In genomic region chr4:151672452-151672851, GRCm38 (mm10) we compare ENCODE assay signal across 17 mouse cellular contexts.
DNase-seq lines count a peak whose midpoint lies in the region; ATAC-seq lines count a peak whose summit lies in the region.
"Had no signal": no experiment of that assay in that cellular context is flagged by ENCODE, and none has a peak within 500 bp of the region (broad histone marks: within the 10 kb centered on the region; RNA-seq: fewer than 3 reads in every experiment).

No protein-coding gene starts in this region.

- H3K4me3 ChIP-seq in neural tube, embryonic 11.5 days (ENCODE audit: low read depth, low read length) = no peak overlapping the region
- no peak overlapping the region for H3K4me3 ChIP-seq in hindbrain, embryonic 11.5 days (ENCODE audit: low read depth, low read length)
- no peak overlapping the region for H3K4me3 ChIP-seq in midbrain, embryonic 14.5 days (replicated peaks; ENCODE audit: low read depth, low read length)
- H3K4me3 ChIP-seq: heart, embryonic 13.5 days; midbrain, embryonic 12.5 days; stomach, embryonic 15.5 days had no signal

- ATAC-seq in neural tube, embryonic 11.5 days (ENCODE audit: insufficient read depth, low FRiP score, low TSS enrichment) = no peak
- peak; percentile 45 for ATAC-seq in hindbrain, embryonic 11.5 days (ENCODE audit: low FRiP score)
- no peak for ATAC-seq in midbrain, embryonic 14.5 days (ENCODE audit: low FRiP score, low TSS enrichment)
- ATAC-seq in CD4-positive, CD25-positive, alpha-beta regulatory T cell, adult 4 months = no peak
- ATAC-seq: Patski had no signal

- peak; percentile 35 for DNase-seq in neural tube, embryonic 11.5 days (ENCODE audit: low spot score)
- DNase-seq in neural tube, embryonic 10.5 days (ENCODE audit: extremely low spot score, low spot score) = no peak
- DNase-seq in hindbrain, embryonic 11.5 days (ENCODE audit: low spot score) = no peak
- DNase-seq in midbrain, embryonic 14.5 days = peak; percentile 31
- DNase-seq in ovary, postnatal 14 days (ENCODE audit: low spot score) = no peak
- DNase-seq in ovary, adult 18-20 months (ENCODE audit: low spot score) = no peak
- DNase-seq: cerebellum, postnatal 14 days; gastrocnemius, postnatal 36 days; layer of hippocampus, adult 9-11 months; thymus, postnatal 25 days had no signal

- H3K4me2 ChIP-seq in neural tube, embryonic 11.5 days (ENCODE audit: low read depth) = no peak overlapping the region
- no peak overlapping the region for H3K4me2 ChIP-seq in hindbrain, embryonic 11.5 days (replicated peaks; ENCODE audit: low read depth, low read length)
- H3K4me2 ChIP-seq in midbrain, embryonic 14.5 days (ENCODE audit: low read length) = no peak overlapping the region
- H3K4me2 ChIP-seq: heart, embryonic 13.5 days; liver, embryonic 11.5 days; midbrain, embryonic 12.5 days; stomach, embryonic 15.5 days had no signal

- no peaks in the 10 kb centered on the region for H3K9me3 ChIP-seq in neural tube, embryonic 11.5 days (ENCODE audit: control insufficient read depth, low read length)
- H3K9me3 ChIP-seq in hindbrain, embryonic 11.5 days (ENCODE audit: control insufficient read depth, low read length) = no peaks in the 10 kb centered on the region
- H3K9me3 ChIP-seq in midbrain, embryonic 14.5 days (ENCODE audit: control insufficient read depth, low read length) = no peaks in the 10 kb centered on the region
- H3K9me3 ChIP-seq: heart, embryonic 13.5 days; midbrain, embryonic 12.5 days; stomach, embryonic 15.5 days had no signal

- H3K36me3 ChIP-seq in neural tube, embryonic 11.5 days (ENCODE audit: control insufficient read depth, insufficient read depth, low read length) = no peaks in the 10 kb centered on the region
- no peaks in the 10 kb centered on the region for H3K36me3 ChIP-seq in hindbrain, embryonic 11.5 days (ENCODE audit: control insufficient read depth, insufficient read depth, low read length)
- H3K36me3 ChIP-seq in midbrain, embryonic 14.5 days (ENCODE audit: control insufficient read depth, insufficient read depth, low read length) = no peaks in the 10 kb centered on the region
- H3K36me3 ChIP-seq: heart, embryonic 13.5 days; midbrain, embryonic 12.5 days; stomach, embryonic 15.5 days had no signal

- peaks cover 15% of the 10 kb centered on the region for H3K4me1 ChIP-seq in neural tube, embryonic 11.5 days (ENCODE audit: control insufficient read depth, insufficient read depth, low read length)
- H3K4me1 ChIP-seq in hindbrain, embryonic 11.5 days (replicated peaks; ENCODE audit: control insufficient read depth, insufficient read depth, low read length) = peaks cover 4% of the 10 kb centered on the region; the same call in 1 of the 2 replicates
- 0 out of 2 replicates have a peak, but pooled peaks cover 4% of the 10 kb centered on the region for H3K4me1 ChIP-seq in midbrain, embryonic 14.5 days (ENCODE audit: control insufficient read depth, insufficient read depth, low read length)
- H3K4me1 ChIP-seq: heart, embryonic 13.5 days; stomach, embryonic 15.5 days had no signal

- WGBS in neural tube, embryonic 11.5 days = 70% methylated on average over 13 of the region's 13 CpGs
- 74% methylated on average over 13 of the region's 13 CpGs for WGBS in hindbrain, embryonic 11.5 days
- 75% methylated on average over 13 of the region's 13 CpGs for WGBS in midbrain, embryonic 14.5 days

- H3K27me3 ChIP-seq in neural tube, embryonic 11.5 days (ENCODE audit: control insufficient read depth, insufficient read depth, low read length) = no peaks in the 10 kb centered on the region
- no peaks in the 10 kb centered on the region for H3K27me3 ChIP-seq in hindbrain, embryonic 11.5 days (ENCODE audit: control insufficient read depth, insufficient read depth, low read length)
- no peaks in the 10 kb centered on the region for H3K27me3 ChIP-seq in midbrain, embryonic 14.5 days (ENCODE audit: control insufficient read depth, insufficient read depth, low read length)
- H3K27me3 ChIP-seq: CH12.LX; heart, embryonic 13.5 days; midbrain, embryonic 12.5 days; Patski; stomach, embryonic 15.5 days had no signal

- no peak overlapping the region for H3K9ac ChIP-seq in neural tube, embryonic 11.5 days (ENCODE audit: low read length)
- H3K9ac ChIP-seq in hindbrain, embryonic 11.5 days (ENCODE audit: low read depth, low read length) = peak overlapping the region; percentile 20
- no peak overlapping the region for H3K9ac ChIP-seq in midbrain, embryonic 14.5 days (replicated peaks; ENCODE audit: low read length)
- H3K9ac ChIP-seq: heart, embryonic 13.5 days; midbrain, embryonic 12.5 days; stomach, embryonic 15.5 days had no signal

- no peak overlapping the region for H3K27ac ChIP-seq in neural tube, embryonic 11.5 days (ENCODE audit: low read depth, low read length)
- no peak overlapping the region for H3K27ac ChIP-seq in hindbrain, embryonic 11.5 days (ENCODE audit: low read depth, low read length)
- no peak overlapping the region for H3K27ac ChIP-seq in midbrain, embryonic 14.5 days (replicated peaks; ENCODE audit: low read depth, low read length)
- H3K27ac ChIP-seq: heart, embryonic 13.5 days; midbrain, embryonic 12.5 days; stomach, embryonic 15.5 days had no signal

Comparison
In these comparisons a context has a peak if more than half of its experiments do, and no peak if none do; other contexts are left out.
1. DNase-seq: peak in neural tube, embryonic 11.5 days (single experiment) and midbrain, embryonic 14.5 days (single experiment); none in neural tube, embryonic 10.5 days (single experiment), hindbrain, embryonic 11.5 days (single experiment), ovary, postnatal 14 days (single experiment) and ovary, adult 18-20 months (single experiment).